Mouse (Mus musculus): ENCODE measurements at regions not wholly inside any gene's neighbourhood (a gene's known extent, or its start where the extent isn't known, plus 50 kb on each side); places are given as distances from the start of the nearest gene placed in this dataset.

DNA sequence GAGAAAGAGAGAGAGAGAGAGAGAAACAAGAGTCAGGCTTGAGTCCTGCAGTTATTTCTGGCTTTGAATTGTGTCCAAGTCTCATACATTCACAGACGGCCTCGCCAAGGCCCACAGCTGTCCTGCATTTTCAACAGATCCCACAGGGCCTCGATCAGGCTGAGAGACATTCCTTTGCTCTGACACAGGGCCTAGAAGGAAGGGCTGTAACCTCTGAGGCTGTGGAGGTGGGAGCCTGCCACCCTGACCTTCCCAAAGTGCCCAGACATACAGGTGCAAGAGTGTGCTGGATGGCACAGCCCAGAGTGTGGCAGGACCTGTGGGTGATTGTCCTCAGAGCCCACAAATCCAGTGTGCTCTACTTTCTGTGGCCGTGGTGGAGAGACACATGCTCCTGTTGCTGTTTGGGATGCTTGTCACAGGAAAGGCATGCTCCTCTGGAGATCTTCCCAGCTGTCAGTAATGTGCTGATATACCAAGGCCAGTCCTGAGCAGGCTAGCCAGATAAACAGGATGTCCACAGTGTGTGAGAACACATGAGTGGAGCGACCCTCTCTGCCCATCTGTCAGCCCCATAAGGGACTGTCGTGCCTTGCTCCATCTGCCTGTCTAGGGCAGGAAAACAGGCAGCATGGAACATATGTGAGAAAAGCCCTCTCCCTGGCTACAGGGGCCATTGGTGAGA lies 151.2 kb upstream of the Gm5148 start:
- no peak for DNase-seq (ENCODE audit: low read depth)

DNA sequence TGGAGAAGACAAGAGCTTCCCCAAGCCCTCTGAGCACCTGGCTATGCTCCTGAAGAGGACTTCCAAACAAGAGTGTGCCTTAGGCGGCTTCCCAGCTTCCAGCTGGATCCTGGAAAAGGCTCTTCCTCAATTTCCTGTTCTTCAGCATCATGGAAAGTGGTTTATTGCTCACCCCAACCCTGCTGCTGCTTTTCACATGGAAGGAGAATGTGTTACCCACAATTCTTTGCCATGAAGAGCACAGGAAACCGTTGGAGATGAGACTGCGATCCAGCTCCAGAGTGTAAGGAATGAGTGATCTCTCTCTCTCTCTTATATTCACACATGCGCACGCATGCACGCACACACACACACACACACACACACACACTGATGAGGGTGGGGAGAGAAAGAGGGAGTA lies 150.6 kb upstream of the Gm5148 start:
- no peak for DNase-seq (ENCODE audit: low read depth)

- DNase-seq (ENCODE audit: low read depth), result no peak
Measured at GRCm38 (mm10) chr3:37874346-37874745, 150.1 kb upstream of the Gm5148 start.

DNA sequence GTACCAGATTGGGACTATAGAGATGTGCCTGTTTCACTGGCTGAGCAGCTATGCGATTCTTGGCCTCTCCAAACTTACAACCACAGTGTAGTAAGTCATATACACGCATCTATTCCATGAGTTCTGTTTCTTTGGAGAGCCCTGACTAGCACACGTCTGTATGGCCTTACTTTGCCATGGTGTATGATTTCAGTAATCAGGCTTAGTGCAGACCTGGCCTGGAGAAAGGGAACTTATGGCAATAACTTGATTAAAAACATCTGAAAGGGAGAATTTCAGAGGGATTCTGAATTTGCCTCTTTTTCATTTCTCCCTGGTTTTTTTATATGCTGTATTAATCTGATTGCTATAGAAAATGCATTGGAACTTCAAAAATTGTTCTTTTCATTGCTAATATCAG lies 148.0 kb upstream of the Gm5148 start:
- DNase-seq (ENCODE audit: low read depth), result no peak

- DNase-seq (ENCODE audit: low read depth), result no peak
Measured at GRCm38 (mm10) chr3:37871076-37871475, 146.8 kb upstream of the Gm5148 start.

DNA sequence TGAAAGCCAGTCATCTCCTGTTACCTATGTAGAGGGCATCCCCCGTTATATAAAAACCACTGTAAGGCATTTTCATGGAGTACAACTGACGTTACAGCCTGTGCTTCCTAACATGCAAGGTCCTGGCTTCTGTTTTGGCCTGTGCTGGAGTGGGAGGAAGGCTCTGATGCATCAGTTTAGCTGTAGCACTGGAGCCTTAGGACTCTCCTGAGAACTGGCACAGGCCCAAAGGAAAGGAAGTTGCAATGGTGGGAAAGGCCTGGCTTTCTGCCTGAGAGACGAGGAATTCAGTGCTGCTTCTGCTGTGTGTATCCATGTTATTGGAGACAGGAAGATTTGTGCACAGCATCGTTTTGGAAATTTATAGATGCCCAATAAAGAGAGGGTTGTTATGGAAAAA lies 144.2 kb upstream of the Gm5148 start:
- no peak for DNase-seq (ENCODE audit: low read depth)

GRCm38 (mm10) chr3:37862756-37863155 lies 138.5 kb upstream of the Gm5148 start:
- no peak for DNase-seq (ENCODE audit: low read depth)

GRCm38 (mm10) chr3:37860715-37861461 lies 136.6 kb upstream of the Gm5148 start:
- no peak for DNase-seq (ENCODE audit: low read depth)

DNA sequence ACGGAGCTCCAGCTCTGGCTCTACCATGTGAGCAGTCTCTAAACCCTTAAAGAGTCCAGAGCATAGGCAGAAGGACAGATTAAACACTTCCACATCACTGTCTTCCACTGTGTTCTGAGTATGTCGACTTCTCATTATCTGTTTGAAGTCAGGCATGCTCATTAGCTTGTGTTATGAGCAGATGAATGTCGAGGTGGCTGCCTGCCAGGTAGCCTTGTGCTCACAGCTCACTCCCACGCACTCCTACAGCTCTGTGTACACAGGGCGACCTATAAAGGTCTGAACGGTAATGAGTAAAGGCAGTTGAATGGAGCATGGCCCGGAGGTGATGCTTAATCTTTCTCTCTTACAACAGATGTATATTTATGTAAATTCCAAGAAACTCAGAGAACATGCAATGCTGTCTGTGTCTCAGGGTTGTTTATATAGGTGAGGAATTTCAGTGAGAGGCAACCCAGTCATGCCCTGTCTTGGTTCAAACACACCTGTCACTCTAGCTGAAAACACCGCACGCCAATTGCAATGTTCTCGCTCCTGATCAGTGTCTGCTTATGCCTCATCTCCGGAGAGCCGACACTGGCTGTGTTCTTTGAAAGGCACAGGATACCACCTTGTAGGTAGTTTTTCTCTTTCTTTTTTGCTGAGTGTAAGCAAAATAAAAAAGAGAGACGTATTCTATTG lies 135.9 kb upstream of the Gm5148 start:
- no peak for DNase-seq (ENCODE audit: low read depth)

DNA sequence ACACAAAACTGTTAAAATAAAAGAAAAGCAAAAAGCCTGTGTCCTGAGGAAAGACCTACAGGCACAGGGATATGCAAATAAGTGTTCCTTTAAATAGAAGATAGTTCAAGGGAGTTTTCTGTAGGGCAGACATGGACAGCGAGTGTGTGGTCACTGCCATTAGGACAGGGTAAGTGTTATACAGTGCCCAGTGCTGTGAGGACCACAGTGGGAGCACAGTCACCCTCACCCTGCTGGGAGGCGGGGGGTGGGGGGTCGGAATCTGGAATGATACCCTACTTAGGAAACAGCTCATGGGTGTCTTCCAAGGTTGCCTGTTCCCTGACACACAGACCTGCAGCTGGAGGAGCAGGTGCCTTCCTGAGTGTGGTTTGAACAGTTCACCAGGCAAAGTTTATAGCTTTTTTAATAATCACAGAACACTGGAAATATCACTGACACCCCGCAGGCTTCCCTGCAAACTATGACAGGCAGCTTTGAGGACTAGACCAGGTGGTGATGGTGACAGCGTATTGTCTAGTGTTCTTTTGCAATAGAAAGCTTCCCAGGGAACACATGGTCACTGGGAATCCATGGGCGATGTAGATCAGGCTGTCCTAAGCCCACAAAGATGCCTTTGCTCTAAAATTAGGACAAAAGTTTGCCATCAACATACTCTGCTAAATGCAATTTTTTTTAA lies 134.5 kb upstream of the Gm5148 start:
- no peak for DNase-seq (ENCODE audit: low read depth)

DNA sequence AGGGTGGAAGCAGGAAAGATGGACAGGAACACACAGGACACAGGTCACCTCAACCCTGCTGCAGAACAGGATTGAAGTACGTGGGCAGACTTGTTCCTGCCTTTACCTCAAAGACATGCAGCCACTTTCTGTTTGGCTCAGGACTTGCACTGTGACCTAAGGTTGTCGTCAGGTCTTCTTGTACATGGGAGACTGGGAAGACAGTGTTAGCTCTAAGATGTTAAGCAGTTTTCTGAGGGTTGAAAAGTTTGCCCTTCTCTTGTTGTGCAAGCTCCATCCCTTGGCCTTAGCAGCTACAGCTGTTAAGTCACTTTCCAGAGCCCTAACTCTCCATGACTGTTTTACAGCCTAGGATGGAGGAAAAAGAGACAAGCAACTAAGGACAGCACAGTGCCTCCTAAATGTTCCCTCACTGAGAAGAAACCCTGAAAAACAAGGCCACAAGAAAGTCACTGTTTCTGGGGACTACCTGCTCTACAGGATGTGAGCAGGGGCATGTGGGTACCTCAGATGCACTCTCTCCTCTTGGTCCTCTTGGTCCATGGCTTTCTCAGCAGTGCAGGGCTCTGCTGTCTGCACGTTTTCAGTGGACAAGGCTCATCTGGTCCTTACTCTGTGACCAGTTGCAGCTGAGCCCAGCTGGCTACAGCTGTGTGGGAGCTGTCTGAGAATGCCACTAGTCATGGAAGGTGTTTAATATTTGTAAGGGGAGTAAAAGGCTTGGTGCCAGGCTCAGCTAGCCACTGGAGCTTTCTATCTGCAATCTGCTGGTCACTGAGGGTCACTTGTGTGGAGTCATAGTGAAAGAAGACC lies 122.1 kb upstream of the Gm5148 start:
- no peak for DNase-seq (ENCODE audit: low read depth)

DNA sequence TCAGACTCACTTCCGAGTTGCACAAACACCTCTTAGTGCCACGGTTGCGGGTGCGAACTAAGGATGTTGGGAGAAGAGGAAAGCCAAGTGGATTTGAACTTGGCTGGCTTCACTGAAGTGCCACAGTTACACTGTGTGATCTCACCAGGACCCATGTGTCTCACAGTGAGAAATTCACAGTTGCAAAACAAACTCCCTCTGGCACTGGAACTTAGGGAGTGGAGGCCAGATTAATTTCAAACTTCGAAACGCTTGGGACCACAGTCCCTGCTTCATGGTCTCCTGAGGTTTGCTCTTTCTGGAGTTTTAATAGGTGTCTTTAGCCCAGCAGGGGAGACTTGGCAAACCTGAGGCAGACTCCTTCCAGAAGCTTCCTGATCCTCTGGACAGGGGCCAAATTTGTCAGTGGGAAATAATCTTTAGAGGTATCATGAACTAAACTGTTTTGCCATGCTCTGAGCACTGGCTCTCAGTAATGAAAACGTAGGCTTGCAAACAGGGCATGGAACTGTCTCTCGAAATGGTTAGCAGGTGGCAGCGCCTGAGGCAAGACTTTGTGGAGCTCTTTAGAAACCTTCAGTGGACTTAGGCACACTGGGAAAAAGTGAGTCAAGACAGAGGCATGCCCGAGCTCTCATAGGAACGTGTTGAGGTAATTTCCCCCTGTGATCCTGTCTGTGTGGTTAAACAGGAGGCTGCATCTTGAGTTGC lies 121.2 kb upstream of the Gm5148 start:
- DNase-seq (ENCODE audit: low read depth), result no peak

GRCm38 (mm10) chr3:37844731-37845312 lies 120.5 kb upstream of the Gm5148 start:
- DNase-seq (ENCODE audit: low read depth), result no peak

DNA sequence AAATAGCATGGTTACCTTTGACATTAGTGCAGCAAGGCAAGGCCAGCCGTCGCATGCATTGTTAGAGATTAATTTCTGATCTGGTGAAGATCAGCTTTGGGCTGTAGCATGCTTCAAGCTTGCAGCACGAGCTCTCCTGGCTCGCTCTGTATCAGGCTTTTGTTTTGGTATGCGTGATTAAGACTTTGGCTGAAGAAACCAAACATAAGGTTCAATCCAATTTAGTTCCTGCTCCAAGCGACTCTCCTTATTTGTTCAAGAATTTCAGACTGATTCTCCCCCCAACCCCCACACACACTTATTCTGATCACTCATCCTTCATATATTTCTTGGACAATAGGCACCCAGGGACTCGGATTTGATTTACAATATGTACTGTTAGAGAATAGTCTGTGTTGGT lies 118.0 kb upstream of the Gm5148 start:
- DNase-seq (ENCODE audit: low read depth), result no peak

- DNase-seq (ENCODE audit: low read depth), result no peak
Measured at GRCm38 (mm10) chr3:37838896-37839295, 114.6 kb upstream of the Gm5148 start.

- no peak for DNase-seq (ENCODE audit: low read depth)
Measured at GRCm38 (mm10) chr3:37836749-37837148, 112.5 kb upstream of the Gm5148 start.

GRCm38 (mm10) chr3:37835687-37836086 lies 111.4 kb upstream of the Gm5148 start:
- no peak for DNase-seq (ENCODE audit: low read depth)

DNA sequence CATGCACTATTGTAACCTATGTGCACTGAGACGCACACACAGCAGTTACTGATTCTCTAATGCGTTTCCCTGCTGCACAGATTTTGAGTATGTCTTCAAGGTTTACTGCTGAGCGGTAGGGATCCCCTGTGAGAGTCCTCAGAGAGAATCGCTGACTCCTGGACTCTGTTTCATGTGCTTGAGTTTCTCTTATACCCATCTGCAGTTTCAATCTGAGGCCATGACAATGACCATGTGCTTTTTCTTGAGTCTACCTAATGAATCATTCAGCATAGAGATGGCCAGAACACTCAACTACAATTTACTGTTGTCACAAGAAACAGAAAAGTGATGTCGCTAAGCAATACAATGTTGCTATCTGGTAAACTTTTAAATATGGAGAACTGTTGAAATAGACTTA lies 110.8 kb upstream of the Gm5148 start:
- no peak for DNase-seq (ENCODE audit: low read depth)

GRCm38 (mm10) chr3:37834626-37835025 lies 110.3 kb upstream of the Gm5148 start:
- DNase-seq (ENCODE audit: low read depth), result no peak

- DNase-seq (ENCODE audit: low read depth), result no peak
Measured at GRCm38 (mm10) chr3:37833387-37833786, 109.1 kb upstream of the Gm5148 start.

DNA sequence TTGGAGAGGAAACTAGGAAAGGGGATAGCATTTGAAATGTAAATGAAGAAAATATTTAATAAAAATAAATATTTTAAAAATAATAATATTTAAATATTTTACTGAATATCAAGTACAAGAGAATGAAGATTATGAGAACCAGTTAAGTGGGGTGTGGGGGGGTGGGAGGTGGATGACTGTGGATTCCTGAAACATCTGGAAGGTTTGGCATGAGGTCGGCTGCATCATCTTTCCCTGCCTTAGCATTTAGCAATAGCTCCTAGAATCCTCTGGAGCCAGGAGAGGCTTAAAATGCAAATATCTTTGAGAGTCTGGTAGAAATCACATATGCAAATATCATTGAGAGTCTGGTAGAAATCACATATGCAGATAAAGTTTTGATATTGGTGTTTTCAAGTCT lies 103.3 kb upstream of the Gm5148 start:
- no peak for DNase-seq (ENCODE audit: low read depth)

Data from c-Kit-positive CD71-positive TER-119-negative erythroid progenitor cells, embryonic 14.5 days (primary cell).